Mouse (Mus musculus) testis, adult 2 months (tissue): ENCODE data around the gene Sppl2c.

ENCODE experiments used
- CTCF ChIP-seq: fragments of 200-500 bp; IDR thresholded peaks from 2 replicates; pipeline ENCODE4 v1.5.1; 2012; ENCODE audit warnings: low read depth, mild to moderate bottlenecking, inconsistent platforms, low read length, moderate library complexity; ENCODE audit not compliant: control insufficient read depth, insufficient read depth, insufficient replicate concordance
- POLR2A ChIP-seq: fragments of 200-500 bp; IDR thresholded peaks from 2 replicates; pipeline ENCODE4 v1.6.1; 2012; ENCODE audit warnings: low read depth, mild to moderate bottlenecking, inconsistent platforms, low read length, moderate library complexity; ENCODE audit not compliant: control insufficient read depth

DNA sequence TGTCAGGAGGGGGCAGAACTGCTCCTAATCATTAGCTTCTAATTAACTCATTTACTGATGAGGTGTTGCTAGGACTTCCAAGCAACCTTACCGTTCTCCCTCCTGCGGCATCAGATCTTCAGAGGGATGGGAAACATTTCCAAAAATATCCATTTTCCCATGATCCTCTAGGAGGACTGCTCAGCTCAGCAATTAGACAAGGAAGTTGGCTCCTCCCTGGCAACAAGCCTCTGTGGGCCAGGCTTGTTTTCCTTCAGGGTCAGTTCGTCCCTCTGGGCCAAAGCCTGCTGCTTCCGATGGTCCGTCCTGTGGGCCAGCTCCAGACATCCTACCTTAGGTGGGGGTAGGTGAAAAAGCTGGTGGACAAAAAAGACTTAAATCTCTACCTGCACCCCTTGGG is 25.0 kb upstream of the Sppl2c start:
- TF ChIP-seq CTCF (no peak), POLR2A (no peak)
